Mouse (Mus musculus) CH12.LX (cell line): Measurements from ENCODE around the gene Theg.

Experiments used
- BHLHE40 ChIP-seq: IDR thresholded peaks from 2 replicates; pipeline ENCODE4 v1.6.1; 2011; ENCODE audit warnings: mild to moderate bottlenecking, low read depth, low read length, improper control_type of control experiment
- CTCF ChIP-seq, 2 experiments: IDR thresholded peaks in 1 of 2; conservative IDR thresholded peaks in 1 of 2; 2 replicates each; pipeline ENCODE4 v1.5.1; 2011 to 2012; ENCODE audit warnings: low read depth in 2 of 2, low read length in 2 of 2, improper control_type of control experiment in 1 of 2, inconsistent platforms in 1 of 2, mild to moderate bottlenecking in 1 of 2, moderate library complexity in 1 of 2
- E2F4 ChIP-seq: IDR thresholded peaks from 2 replicates; pipeline ENCODE4 v1.6.1; 2011; ENCODE audit warnings: low read depth, low read length, improper control_type of control experiment; ENCODE audit not compliant: insufficient replicate concordance
- MAFK ChIP-seq: IDR thresholded peaks from 2 replicates; pipeline ENCODE4 v1.6.1; 2011; ENCODE audit warnings: low read length, improper control_type of control experiment; ENCODE audit not compliant: insufficient replicate concordance
- MYC ChIP-seq: IDR thresholded peaks from 2 replicates; pipeline ENCODE4 v1.6.1; 2011; ENCODE audit warnings: low read depth, mild to moderate bottlenecking, improper control_type of control experiment, low read length
- POLR2A ChIP-seq: IDR thresholded peaks from 2 replicates; pipeline ENCODE4 v1.6.1; 2011; ENCODE audit warnings: low read depth, mild to moderate bottlenecking, improper control_type of control experiment, low read length
- POLR2AphosphoS2 ChIP-seq: IDR thresholded peaks from 2 replicates; pipeline ENCODE4 v1.6.1; 2011; ENCODE audit warnings: low read depth, low read length, improper control_type of control experiment
- SIN3A ChIP-seq: IDR thresholded peaks from 2 replicates; pipeline ENCODE4 v1.6.1; 2012; ENCODE audit warnings: low read length, improper control_type of control experiment, inconsistent platforms
- UBTF ChIP-seq: IDR thresholded peaks from 2 replicates; pipeline ENCODE4 v1.6.1; 2012; ENCODE audit warnings: low read depth, mild to moderate bottlenecking, inconsistent platforms, low read length, improper control_type of control experiment, moderate library complexity
- ZC3H11A ChIP-seq: IDR thresholded peaks from 2 replicates; pipeline ENCODE4 v1.6.1; 2012; ENCODE audit warnings: low read depth, mild to moderate bottlenecking, inconsistent platforms, low read length, improper control_type of control experiment

DNA sequence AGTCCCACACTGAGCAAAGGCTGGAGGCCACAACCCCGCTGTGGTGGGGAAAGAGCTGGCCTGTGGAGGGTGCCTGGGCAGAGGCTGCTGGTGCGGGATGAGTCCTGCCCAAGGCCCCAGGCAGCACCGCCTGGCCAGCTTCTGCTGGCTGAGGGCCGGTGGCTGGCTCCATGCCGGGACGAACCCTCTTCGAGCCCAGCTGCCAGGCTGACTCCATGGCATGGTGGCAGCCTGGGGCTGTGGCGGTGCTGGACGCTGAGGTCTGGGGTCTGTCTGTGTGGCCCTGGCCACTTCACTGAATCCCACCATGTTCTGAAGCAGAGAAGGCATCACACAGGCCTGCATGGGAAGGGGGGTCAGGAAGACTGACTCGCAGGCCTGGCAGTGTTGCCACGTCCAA lies 46.4 kb downstream of the Theg start:
- TF ChIP-seq POLR2A (no peak), CTCF (conservative IDR thresholded peaks at IDR 0.05 in 1 of 2, IDR thresholded peaks at IDR 0.05 in 1 of 2; ENCODE audit: low read depth in 2 of 2, low read length in 2 of 2) (no peak), MAFK (no peak), POLR2AphosphoS2 (no peak), ZC3H11A (no peak), MYC (no peak), UBTF (no peak), E2F4 (no peak), SIN3A (no peak), BHLHE40 (no peak)
